Mouse (Mus musculus) intestine, embryonic 15.5 days (tissue): ENCODE results near the gene Mia2. TPM values are rescaled to one million over a fixed set of nuclear protein-coding genes. Genes with fewer than 3 reads are reported as not detected.

Experiments used
- ATAC-seq: fragments of 200-750 bp; cut with Nextera tagmentation; 2 replicates; pipeline ENCODE4 v1.8.0; 2017; ENCODE audit warnings: moderate TSS enrichment, moderate library complexity
- H3K27ac ChIP-seq: fragments of 300-500 bp; sonication (generic); 2 replicates; pipeline ENCODE4 v1.5.1; 2015; ENCODE audit warnings: mild to moderate bottlenecking, inconsistent platforms
- H3K27me3 ChIP-seq: fragments of 300-500 bp; sonication (generic); replicated peaks from 2 replicates; pipeline ENCODE4 v1.6.1; 2015; ENCODE audit warnings: inconsistent platforms
- H3K36me3 ChIP-seq: fragments of 300-500 bp; sonication (generic); 2 replicates; pipeline ENCODE4 v1.6.1; 2015; ENCODE audit warnings: inconsistent platforms
- H3K4me1 ChIP-seq: fragments of 300-500 bp; sonication (generic); replicated peaks from 2 replicates; pipeline ENCODE4 v1.6.1; 2015; ENCODE audit warnings: inconsistent platforms
- H3K4me2 ChIP-seq: fragments of 300-500 bp; sonication (generic); replicated peaks from 2 replicates; pipeline ENCODE4 v1.6.1; 2015; ENCODE audit warnings: mild to moderate bottlenecking, inconsistent platforms
- H3K4me3 ChIP-seq: fragments of 300-500 bp; sonication (generic); replicated peaks from 2 replicates; pipeline ENCODE4 v1.5.1; 2015; ENCODE audit warnings: inconsistent platforms
- H3K9ac ChIP-seq: fragments of 300-500 bp; sonication (generic); 2 replicates; pipeline ENCODE4 v1.6.1; 2015; ENCODE audit warnings: inconsistent platforms
- H3K9me3 ChIP-seq: fragments of 300-500 bp; sonication (generic); 2 replicates; pipeline ENCODE4 v1.6.1; 2016; ENCODE audit warnings: inconsistent platforms
- WGBS: fragments of 180-500 bp; shearing (Covaris S2); methylation state at CpG from one replicate; pipeline ENCODE4 v1.1.7; 2015; 5-methylcytosine and 5-hydroxymethylcytosine counted together
- polyA plus RNA-seq: library from polyadenylated mRNA; unstranded; fragments of >200 nt; fragmentation: Nextera tagmentation; extraction: Ambion mirVana; gene quantifications from 2 replicates; pipeline ENCODE4 v1.2.1, GENCODE M21; 2015

Gene Mia2
- polyA plus RNA-seq, 1 experiment from 2014 or later, result 102 TPM

GRCm38 (mm10) chr12:59066448-59067077 lies 29.0 kb upstream of the Mia2 start, which contains the start of gene Pnn:
Pnn (plus strand) TSS chr12:59066884.
- Histone ChIP-seq H3K4me2 (peak within 1 kb of the TSS; percentile 71), H3K27me3 (no peaks in the 10 kb centered on the region), H3K4me1 (no peaks in the 10 kb centered on the region), H3K36me3 (peaks cover 18% of the 10 kb centered on the region), H3K4me3 (peak within 1 kb of the TSS; percentile 84), H3K27ac (peak within 1 kb of the TSS; percentile 90), H3K9me3 (no peaks in the 10 kb centered on the region), H3K9ac (peak within 1 kb of the TSS; percentile 96)
- WGBS, result under 1% methylated on average over 43 of the region's 43 CpGs
- peak; percentile 99 for ATAC-seq

- H3K4me2 ChIP-seq, result peak overlapping the region; percentile 71
- H3K36me3 ChIP-seq, result peaks cover 24% of the 10 kb centered on the region
- H3K4me1 ChIP-seq, result no peaks in the 10 kb centered on the region
- peak; percentile 69 for ATAC-seq
- H3K27ac ChIP-seq, result peak overlapping the region; percentile 86
- peak overlapping the region; percentile 96 for H3K9ac ChIP-seq
- peak overlapping the region; percentile 84 for H3K4me3 ChIP-seq
- no peaks in the 10 kb centered on the region for H3K27me3 ChIP-seq
- H3K9me3 ChIP-seq, result no peaks in the 10 kb centered on the region
- under 1% methylated on average over 41 of the region's 41 CpGs for WGBS
Measured at GRCm38 (mm10) chr12:59067095-59067494, 28.5 kb upstream of the Mia2 start.

GRCm38 (mm10) chr12:59068791-59069190 lies 26.8 kb upstream of the Mia2 start:
- 89% methylated on average over 13 of the region's 13 CpGs for WGBS
- no peaks in the 10 kb centered on the region for H3K9me3 ChIP-seq
- H3K27me3 ChIP-seq, result no peaks in the 10 kb centered on the region
- peaks cover 30% of the 10 kb centered on the region for H3K36me3 ChIP-seq
- H3K4me1 ChIP-seq, result no peaks in the 10 kb centered on the region
- no peak overlapping the region for H3K27ac ChIP-seq
- H3K9ac ChIP-seq, result no peak overlapping the region
- ATAC-seq, result no peak
- no peak overlapping the region for H3K4me3 ChIP-seq
- no peak overlapping the region for H3K4me2 ChIP-seq

- H3K4me2 ChIP-seq, result no peak overlapping the region
- no peaks in the 10 kb centered on the region for H3K9me3 ChIP-seq
- H3K4me1 ChIP-seq, result no peaks in the 10 kb centered on the region
- no peak for ATAC-seq
- H3K9ac ChIP-seq, result no peak overlapping the region
- no peak overlapping the region for H3K4me3 ChIP-seq
- WGBS, result 88% methylated on average over 11 of the region's 11 CpGs
- peaks cover 32% of the 10 kb centered on the region for H3K36me3 ChIP-seq
- no peaks in the 10 kb centered on the region for H3K27me3 ChIP-seq
- no peak overlapping the region for H3K27ac ChIP-seq
Measured at GRCm38 (mm10) chr12:59072286-59072685, 23.3 kb upstream of the Mia2 start.

GRCm38 (mm10) chr12:59074052-59074451 lies 21.5 kb upstream of the Mia2 start:
- H3K27me3 ChIP-seq, result no peaks in the 10 kb centered on the region
- H3K9ac ChIP-seq, result no peak overlapping the region
- H3K36me3 ChIP-seq, result peaks cover 26% of the 10 kb centered on the region
- 88% methylated on average over 3 of the region's 3 CpGs for whole genome bisulfite sequencing
- no peaks in the 10 kb centered on the region for H3K4me1 ChIP-seq
- H3K4me2 ChIP-seq, result no peak overlapping the region
- ATAC-seq, result no peak
- no peak overlapping the region for H3K27ac ChIP-seq
- H3K9me3 ChIP-seq, result no peaks in the 10 kb centered on the region
- H3K4me3 ChIP-seq, result no peak overlapping the region

- 77% methylated on average over 3 of the region's 3 CpGs for WGBS
- ATAC-seq, result no peak
- H3K27me3 ChIP-seq, result no peaks in the 10 kb centered on the region
- peaks cover 9% of the 10 kb centered on the region for H3K36me3 ChIP-seq
- no peak overlapping the region for H3K4me2 ChIP-seq
- H3K9ac ChIP-seq, result no peak overlapping the region
- no peak overlapping the region for H3K4me3 ChIP-seq
- H3K27ac ChIP-seq, result no peak overlapping the region
- H3K4me1 ChIP-seq, result no peaks in the 10 kb centered on the region
- H3K9me3 ChIP-seq, result no peaks in the 10 kb centered on the region
Measured at GRCm38 (mm10) chr12:59076996-59077395, 18.6 kb upstream of the Mia2 start.

- WGBS, result 80% methylated on average over 3 of the region's 3 CpGs
- no peaks in the 10 kb centered on the region for H3K9me3 ChIP-seq
- no peak overlapping the region for H3K4me2 ChIP-seq
- H3K27ac ChIP-seq, result no peak overlapping the region
- no peaks in the 10 kb centered on the region for H3K27me3 ChIP-seq
- ATAC-seq, result peak; percentile 84
- H3K36me3 ChIP-seq, result 0 out of 2 replicates have a peak, but pooled peaks cover 2% of the 10 kb centered on the region
- H3K9ac ChIP-seq, result no peak overlapping the region
- no peak overlapping the region for H3K4me3 ChIP-seq
- H3K4me1 ChIP-seq, result no peaks in the 10 kb centered on the region
Measured at GRCm38 (mm10) chr12:59077883-59078282, 17.7 kb upstream of the Mia2 start.

- ATAC-seq, result no peak
- H3K4me1 ChIP-seq, result no peaks in the 10 kb centered on the region
- no peaks in the 10 kb centered on the region for H3K9me3 ChIP-seq
- no peak overlapping the region for H3K4me2 ChIP-seq
- 84% methylated on average over 4 of the region's 4 CpGs for WGBS
- no peak overlapping the region for H3K27ac ChIP-seq
- H3K27me3 ChIP-seq, result no peaks in the 10 kb centered on the region
- H3K36me3 ChIP-seq, result no peaks in the 10 kb centered on the region
- H3K9ac ChIP-seq, result no peak overlapping the region
- H3K4me3 ChIP-seq, result no peak overlapping the region
Measured at GRCm38 (mm10) chr12:59080461-59080860, 15.1 kb upstream of the Mia2 start.

- no peak overlapping the region for H3K27ac ChIP-seq
- H3K4me1 ChIP-seq, result no peaks in the 10 kb centered on the region
- H3K4me3 ChIP-seq, result no peak overlapping the region
- no peak overlapping the region for H3K9ac ChIP-seq
- no peak overlapping the region for H3K4me2 ChIP-seq
- H3K27me3 ChIP-seq, result no peaks in the 10 kb centered on the region
- no peaks in the 10 kb centered on the region for H3K36me3 ChIP-seq
- 68% methylated on average over 5 of the region's 5 CpGs for WGBS
- ATAC-seq, result no peak
- no peaks in the 10 kb centered on the region for H3K9me3 ChIP-seq
Measured at GRCm38 (mm10) chr12:59084446-59084845, 11.2 kb upstream of the Mia2 start.

- no peaks in the 10 kb centered on the region for H3K36me3 ChIP-seq
- H3K4me3 ChIP-seq, result no peak overlapping the region
- no peak for ATAC-seq
- no peak overlapping the region for H3K9ac ChIP-seq
- H3K27ac ChIP-seq, result no peak overlapping the region
- 79% methylated on average over 5 of the region's 5 CpGs for WGBS
- no peak overlapping the region for H3K4me2 ChIP-seq
- H3K4me1 ChIP-seq, result no peaks in the 10 kb centered on the region
- H3K27me3 ChIP-seq, result no peaks in the 10 kb centered on the region
- no peaks in the 10 kb centered on the region for H3K9me3 ChIP-seq
Measured at GRCm38 (mm10) chr12:59086171-59086570, 9.4 kb upstream of the Mia2 start.

GRCm38 (mm10) chr12:59093543-59093942 lies 2.1 kb upstream of the Mia2 start:
- Histone ChIP-seq H3K4me3 (no peak overlapping the region), H3K27me3 (no peaks in the 10 kb centered on the region), H3K9me3 (no peaks in the 10 kb centered on the region), H3K9ac (no peak overlapping the region), H3K27ac (no peak overlapping the region), H3K36me3 (no peaks in the 10 kb centered on the region), H3K4me1 (no peaks in the 10 kb centered on the region), H3K4me2 (no peak overlapping the region)
- ATAC-seq, result 0 out of 2 replicates have a peak, but pooled peaks have one; percentile 48
- 16% methylated on average over 2 of the region's 2 CpGs for WGBS

GRCm38 (mm10) chr12:59104771-59105170 lies 9.2 kb downstream of the Mia2 start:
- Histone ChIP-seq H3K4me2 (no peak overlapping the region), H3K4me1 (0 out of 2 replicates have a peak, but pooled peaks cover 3% of the 10 kb centered on the region), H3K27ac (no peak overlapping the region), H3K27me3 (no peaks in the 10 kb centered on the region), H3K36me3 (no peaks in the 10 kb centered on the region), H3K9ac (no peak overlapping the region), H3K4me3 (no peak overlapping the region), H3K9me3 (no peaks in the 10 kb centered on the region)
- ATAC-seq, result 0 out of 2 replicates have a peak, but pooled peaks have one; percentile 41
- WGBS, result 63% methylated on average over 5 of the region's 5 CpGs

- no peaks in the 10 kb centered on the region for H3K36me3 ChIP-seq
Measured at GRCm38 (mm10) chr12:59105914-59106313, 10.3 kb downstream of the Mia2 start.

More at GRCm38 (mm10) chr12:59105914-59106313, 10.3 kb downstream of the Mia2 start:
- H3K27me3 ChIP-seq, result no peaks in the 10 kb centered on the region
- peak; percentile 80 for ATAC-seq
- H3K9me3 ChIP-seq, result no peaks in the 10 kb centered on the region
- no peak overlapping the region for H3K9ac ChIP-seq
- WGBS, result 67% methylated on average over 6 of the region's 6 CpGs
- H3K4me2 ChIP-seq, result no peak overlapping the region
- H3K27ac ChIP-seq, result no peak overlapping the region
- no peak overlapping the region for H3K4me3 ChIP-seq
- 0 out of 2 replicates have a peak, but pooled peaks cover 3% of the 10 kb centered on the region for H3K4me1 ChIP-seq
